Mouse (Mus musculus) layer of hippocampus, postnatal 10 days (tissue): Measurements from ENCODE around the gene Cyp2c40. TPM values are rescaled to one million over a fixed set of nuclear protein-coding genes. Genes with fewer than 3 reads are reported as not detected.
"Not testable (repeated sequence)": the region's sequence is repeated elsewhere in the genome, so short reads cannot be mapped to it uniquely, and the experiment has no call there.

ENCODE experiments used
- DNase-seq, 2 experiments: peaks; one replicate each; pipeline ENCODE4 v3.0.0; 2021; ENCODE audit warnings: low spot score in 2 of 2
- long read RNA-seq: library from polyadenylated mRNA; stranded (forward); transcript quantifications from one replicate; pipeline ENCODE4 v2.0.0, GENCODE M21; 2023
- total RNA-seq, 2 experiments: library from RNA; stranded (reverse); gene quantifications; 2 replicates each; pipeline ENCODE4 v1.2.3; 2021

The Cyp2c40 gene
- total RNA-seq, result not detected
- long read RNA-seq, result 0 reads

GRCm38 (mm10) chr19:39812714-39813113 is at the start of gene Cyp2c40:
TSS of gene Cyp2c40 (minus strand) at chr19:39812814.
- DNase-seq, result not testable (repeated sequence)

- not testable (repeated sequence) for DNase-seq
Observed at GRCm38 (mm10) chr19:39820931-39821330, 8.3 kb upstream of the Cyp2c40 start.

- DNase-seq, result not testable (repeated sequence)
Observed at GRCm38 (mm10) chr19:39816400-39816799, 3.8 kb upstream of the Cyp2c40 start.

- DNase-seq, result not testable (repeated sequence)
Observed at GRCm38 (mm10) chr19:39815991-39816390, 3.4 kb upstream of the Cyp2c40 start.

GRCm38 (mm10) chr19:39785458-39785857 is 27.2 kb downstream of the Cyp2c40 start:
- DNase-seq, result not testable (repeated sequence)

GRCm38 (mm10) chr19:39745357-39745756 is 67.3 kb downstream of the Cyp2c40 start:
- DNase-seq, result no peak

GRCm38 (mm10) chr19:39744361-39744760 is 68.3 kb downstream of the Cyp2c40 start:
- not testable (repeated sequence) for DNase-seq

- no peak for DNase-seq
Observed at GRCm38 (mm10) chr19:39740920-39741319, 71.7 kb downstream of the Cyp2c40 start, which contains the start of gene Cyp2c68. TSS of gene Cyp2c68 (minus strand) at chr19:39741054.

Other genes starting within 250 kb of the Cyp2c40 start
- not detected for gene Cyp2c67, start 163.8 kb downstream of the Cyp2c40 start, total RNA-seq
- gene Cyp2c68, start 71.8 kb downstream of the Cyp2c40 start, total RNA-seq, result not detected
- not detected for gene Cyp2c69, start 74.0 kb upstream of the Cyp2c40 start, total RNA-seq
- gene Cyp2c37, start 179.6 kb upstream of the Cyp2c40 start, total RNA-seq, result not detected